Mouse (Mus musculus) hindbrain, embryonic 13.5 days (tissue): ENCODE measurements around the gene Cul7. TPM values are rescaled to one million over a fixed set of nuclear protein-coding genes. Genes with fewer than 3 reads are reported as not detected.

Source experiments
- ATAC-seq: fragments of 200-750 bp; cut with Nextera tagmentation; 2 replicates; pipeline ENCODE4 v1.8.0; 2017; ENCODE audit warnings: moderate TSS enrichment; ENCODE audit not compliant: low FRiP score
- H3K27ac ChIP-seq: fragments of 300-500 bp; sonication (generic); 2 replicates; pipeline ENCODE4 v1.5.1; 2015; ENCODE audit warnings: inconsistent platforms, mild to moderate bottlenecking, moderate library complexity
- H3K27me3 ChIP-seq: fragments of 300-500 bp; sonication (generic); 2 replicates; pipeline ENCODE4 v1.6.1; 2015; ENCODE audit warnings: mild to moderate bottlenecking, inconsistent platforms
- H3K36me3 ChIP-seq: fragments of 300-500 bp; sonication (generic); 2 replicates; pipeline ENCODE4 v1.6.1; 2015; ENCODE audit warnings: mild to moderate bottlenecking, inconsistent platforms
- H3K4me1 ChIP-seq: fragments of 300-500 bp; sonication (generic); replicated peaks from 2 replicates; pipeline ENCODE4 v1.6.1; 2015; ENCODE audit warnings: inconsistent platforms
- H3K4me2 ChIP-seq: fragments of 300-500 bp; sonication (generic); 2 replicates; pipeline ENCODE4 v1.6.1; 2015; ENCODE audit warnings: inconsistent platforms, mild to moderate bottlenecking, moderate library complexity
- H3K4me3 ChIP-seq: fragments of 300-500 bp; sonication (generic); 2 replicates; pipeline ENCODE4 v1.5.1; 2015; ENCODE audit warnings: mild to moderate bottlenecking, inconsistent platforms
- H3K9ac ChIP-seq: fragments of 300-500 bp; sonication (generic); 2 replicates; pipeline ENCODE4 v1.6.1; 2015; ENCODE audit warnings: mild to moderate bottlenecking, inconsistent platforms
- H3K9me3 ChIP-seq: fragments of 300-500 bp; sonication (generic); 2 replicates; pipeline ENCODE4 v1.6.1; 2016; ENCODE audit warnings: inconsistent platforms
- whole genome bisulfite sequencing: fragments of 180-500 bp; shearing (Covaris S2); methylation state at CpG from one replicate; pipeline ENCODE4 v1.1.7; 2015; 5-methylcytosine and 5-hydroxymethylcytosine counted together
- polyA plus RNA-seq: library from polyadenylated mRNA; unstranded; fragments of >200 nt; fragmentation: Nextera tagmentation; extraction: Ambion mirVana; gene quantifications from 2 replicates; pipeline ENCODE4 v1.2.1, GENCODE M21; 2015

Cul7 gene
- polyA plus RNA-seq, 1 experiment from 2014 or later = 40.0 TPM

DNA sequence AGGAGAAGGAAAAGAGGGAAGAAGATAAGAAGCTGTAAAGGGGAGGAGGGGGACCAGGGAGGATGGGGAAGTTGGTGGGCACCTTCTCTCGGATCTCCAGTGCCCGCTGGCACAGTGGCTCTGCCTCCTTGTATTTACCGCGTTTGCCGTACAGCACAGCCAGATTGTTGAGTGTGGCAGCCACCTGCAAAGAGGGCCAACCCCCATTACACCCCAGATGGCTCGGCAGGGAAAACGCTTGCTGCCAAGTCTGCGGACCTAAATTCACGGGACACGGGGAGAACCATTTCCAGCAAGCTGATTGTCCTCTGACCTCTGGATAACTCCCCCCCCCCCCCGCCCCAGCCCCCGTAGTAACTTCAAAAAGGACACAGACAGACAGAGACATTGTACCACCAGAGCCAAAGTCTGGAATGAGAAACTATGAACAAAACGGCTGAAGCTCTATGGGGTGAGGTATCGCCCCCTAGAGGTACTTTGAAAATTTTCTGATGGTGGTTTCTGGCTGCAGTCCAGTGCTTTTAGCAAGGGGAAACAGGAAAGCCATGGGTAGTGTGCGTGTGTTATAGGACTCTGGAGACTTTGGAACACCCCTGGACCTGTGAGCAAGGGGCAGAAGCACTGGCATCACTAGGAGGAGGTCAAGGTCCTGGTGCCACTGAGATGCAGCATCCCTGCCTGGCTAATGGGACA lies 13.2 kb upstream of the Cul7 start:
- ATAC-seq = peak; percentile 22; the same call in 1 of the 2 replicates
- H3K4me1 ChIP-seq = peaks cover 8% of the 10 kb centered on the region; the same call in 1 of the 2 replicates
- H3K9ac ChIP-seq = 0 out of 2 replicates have a peak overlapping the region, but pooled peaks have one; percentile 46
- no peaks in the 10 kb centered on the region for H3K27me3 ChIP-seq
- H3K9me3 ChIP-seq = no peaks in the 10 kb centered on the region
- H3K27ac ChIP-seq = peak overlapping the region; percentile 35; the same call in 1 of the 2 replicates
- H3K4me2 ChIP-seq = peak overlapping the region; percentile 25; the same call in 1 of the 2 replicates
- H3K4me3 ChIP-seq = no peak overlapping the region
- 17% methylated on average over 15 of the region's 15 CpGs for WGBS
- peaks cover 80% of the 10 kb centered on the region for H3K36me3 ChIP-seq

DNA sequence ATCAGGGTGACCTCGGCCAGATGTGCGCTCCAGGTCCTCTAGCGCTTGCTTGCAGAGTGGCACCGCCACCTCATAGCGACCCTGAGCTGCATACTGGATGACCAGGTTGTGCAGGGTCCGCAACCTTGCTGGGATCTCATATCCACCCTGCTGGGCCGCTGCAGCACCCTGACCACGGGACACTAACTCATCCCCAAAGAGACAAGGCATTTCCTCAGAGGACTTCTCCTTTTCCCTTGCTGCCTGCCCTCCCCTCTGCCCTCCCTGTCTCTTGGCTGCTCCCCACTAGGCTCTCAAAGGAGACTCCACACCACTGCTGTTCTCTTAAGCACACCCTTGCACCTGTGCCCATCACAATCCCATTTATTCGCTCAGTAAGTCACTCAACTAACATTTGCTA lies 10.2 kb upstream of the Cul7 start:
- no peaks in the 10 kb centered on the region for H3K27me3 ChIP-seq
- H3K9ac ChIP-seq = no peak overlapping the region
- H3K27ac ChIP-seq = no peak overlapping the region
- peaks cover 26% of the 10 kb centered on the region for H3K4me1 ChIP-seq
- no peak overlapping the region for H3K4me3 ChIP-seq
- no peaks in the 10 kb centered on the region for H3K9me3 ChIP-seq
- H3K4me2 ChIP-seq = no peak overlapping the region
- ATAC-seq = no peak
- 87% methylated on average over 9 of the region's 9 CpGs for WGBS
- peaks cover 61% of the 10 kb centered on the region for H3K36me3 ChIP-seq

DNA sequence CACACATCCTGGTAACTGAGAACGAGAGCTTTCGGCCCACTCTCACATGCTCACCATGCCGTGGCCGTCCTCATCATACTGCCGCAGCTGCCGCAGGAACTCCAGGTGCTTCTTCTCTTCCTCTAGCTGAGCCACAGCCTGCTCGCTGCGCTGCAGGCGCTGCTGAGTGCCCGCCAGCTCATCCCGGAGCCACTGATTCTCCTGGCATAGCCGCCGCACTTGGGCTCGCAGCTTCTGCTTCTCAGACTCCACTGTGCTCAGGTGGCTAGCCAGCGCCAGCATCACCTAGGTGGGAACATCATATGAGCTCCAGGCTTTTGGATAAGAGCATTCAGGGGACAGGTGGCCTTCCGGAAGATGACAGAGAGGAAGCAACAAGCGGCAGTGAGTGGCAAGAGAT lies 8.1 kb upstream of the Cul7 start:
- WGBS = 91% methylated on average over 17 of the region's 17 CpGs

GRCm38 (mm10) chr17:46644152-46644805 lies 5.9 kb upstream of the Cul7 start:
- Histone ChIP-seq H3K4me2 (peak overlapping the region; percentile 88), H3K9ac (peak overlapping the region; percentile 89), H3K27ac (no peak overlapping the region), H3K9me3 (no peaks in the 10 kb centered on the region), H3K27me3 (no peaks in the 10 kb centered on the region), H3K36me3 (peaks cover 40% of the 10 kb centered on the region), H3K4me1 (peaks cover 32% of the 10 kb centered on the region), H3K4me3 (peak overlapping the region; percentile 75)
- no peak for ATAC-seq
- WGBS = 93% methylated on average over 12 of the region's 12 CpGs

More for the DNA sequence above, 8.1 kb upstream of the Cul7 start:
- Histone ChIP-seq H3K4me3 (no peak overlapping the region), H3K9me3 (no peaks in the 10 kb centered on the region), H3K4me1 (peaks cover 31% of the 10 kb centered on the region), H3K9ac (no peak overlapping the region), H3K36me3 (peaks cover 44% of the 10 kb centered on the region), H3K27ac (no peak overlapping the region), H3K4me2 (no peak overlapping the region), H3K27me3 (no peaks in the 10 kb centered on the region)
- no peak for ATAC-seq

DNA sequence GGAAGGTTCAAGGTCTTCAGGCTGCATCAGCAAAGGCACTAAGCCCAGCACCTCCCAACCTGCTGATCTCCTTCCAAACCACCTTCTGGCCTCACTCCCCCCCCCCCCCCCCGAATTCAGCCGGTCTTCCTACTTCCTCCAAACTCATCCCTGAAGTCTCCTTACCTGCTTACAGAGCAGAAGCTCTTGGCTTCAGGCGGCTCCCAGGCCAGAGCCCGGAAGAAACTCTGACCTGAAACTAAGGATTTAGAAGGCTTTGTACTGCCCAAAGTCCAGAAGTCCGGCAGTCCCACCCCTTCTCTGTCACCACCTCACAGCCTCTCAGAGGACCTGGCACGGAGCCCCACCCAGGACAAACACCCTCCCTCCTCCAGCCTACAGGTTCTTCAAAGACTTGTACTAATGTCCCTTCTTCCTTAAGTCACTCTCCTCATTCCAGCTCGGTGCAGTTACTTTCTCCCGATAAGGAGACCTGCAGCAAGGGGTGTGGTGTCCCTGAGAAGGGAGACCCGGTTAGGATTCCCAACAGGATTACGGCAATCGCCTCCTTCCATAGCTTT lies 5.1 kb upstream of the Cul7 start:
- H3K27me3 ChIP-seq = no peaks in the 10 kb centered on the region
- peak overlapping the region; percentile 52 for H3K27ac ChIP-seq
- peak; percentile 5; the same call in 1 of the 2 replicates for ATAC-seq
- peaks cover 39% of the 10 kb centered on the region for H3K4me1 ChIP-seq
- peaks cover 33% of the 10 kb centered on the region for H3K36me3 ChIP-seq
- 16% methylated on average over 11 of the region's 11 CpGs for WGBS
- peak overlapping the region; percentile 88 for H3K4me2 ChIP-seq
- peak overlapping the region; percentile 75 for H3K4me3 ChIP-seq
- H3K9ac ChIP-seq = peak overlapping the region; percentile 89
- H3K9me3 ChIP-seq = no peaks in the 10 kb centered on the region

DNA sequence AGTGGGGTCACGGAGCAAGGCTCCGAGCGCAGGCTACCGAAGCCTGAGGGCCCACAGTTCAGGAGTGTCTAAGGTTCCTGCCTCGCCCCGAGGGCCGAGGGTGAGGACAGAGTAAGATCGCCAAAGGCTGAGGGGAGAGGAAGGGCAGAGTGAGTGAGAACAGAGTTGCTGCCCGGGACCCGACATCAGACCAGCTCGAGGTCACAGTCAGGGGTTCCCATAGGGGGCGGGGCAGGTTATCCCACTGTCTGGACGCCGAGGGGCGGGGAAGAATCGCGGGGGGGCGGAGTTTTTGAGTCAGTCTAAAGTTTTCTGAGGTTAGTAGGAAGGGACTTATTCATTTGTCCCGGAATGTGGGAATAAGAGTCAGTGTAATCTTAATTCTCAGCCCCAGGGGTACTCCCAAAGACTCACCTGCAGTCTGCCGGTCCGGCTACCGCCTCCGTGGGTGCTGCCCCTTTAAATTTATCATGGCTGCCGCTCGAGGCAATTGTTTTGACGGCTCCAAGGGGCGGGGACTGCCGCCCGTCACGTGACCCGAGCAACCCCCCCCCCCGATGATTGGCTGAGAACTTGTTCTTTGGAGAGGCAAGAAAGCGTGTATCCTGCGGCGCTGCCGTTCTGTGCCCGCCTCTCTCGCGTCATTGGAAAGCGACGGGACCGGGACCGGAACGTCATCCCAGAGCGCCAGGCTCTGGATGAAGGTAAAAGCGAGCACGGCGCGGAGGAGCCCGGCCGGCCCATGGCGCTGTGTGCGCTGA lies 4.4 kb upstream of the Cul7 start, which contains the start of the genes Klc4 and Mrpl2:
Gene Klc4 (minus strand): TSS at position 462 of the 761 bp plus-strand sequence.
Gene Mrpl2 (plus strand): TSS at position 669 of the 761 bp plus-strand sequence.
- H3K27ac ChIP-seq = peak within 1 kb of the TSS; percentile 92
- H3K27me3 ChIP-seq = no peaks in the 10 kb centered on the region
- peak; percentile 66 for ATAC-seq
- H3K36me3 ChIP-seq = peaks cover 25% of the 10 kb centered on the region
- H3K9ac ChIP-seq = peak within 1 kb of the TSS; percentile 89
- peak within 1 kb of the TSS; percentile 75 for H3K4me3 ChIP-seq
- H3K9me3 ChIP-seq = no peaks in the 10 kb centered on the region
- peak within 1 kb of the TSS; percentile 88 for H3K4me2 ChIP-seq
- under 1% methylated on average over 53 of the region's 53 CpGs for WGBS
- H3K4me1 ChIP-seq = peaks cover 44% of the 10 kb centered on the region

- Histone ChIP-seq H3K9ac (peak overlapping the region; percentile 83), H3K4me3 (peak overlapping the region; percentile 75), H3K4me1 (peaks cover 49% of the 10 kb centered on the region), H3K27ac (peak overlapping the region; percentile 92), H3K9me3 (no peaks in the 10 kb centered on the region), H3K27me3 (no peaks in the 10 kb centered on the region), H3K4me2 (peak overlapping the region; percentile 88), H3K36me3 (peaks cover 20% of the 10 kb centered on the region)
- under 1% methylated on average over 19 of the region's 19 CpGs for WGBS
- no peak for ATAC-seq
Observed at GRCm38 (mm10) chr17:46646322-46646662, 3.8 kb upstream of the Cul7 start.

DNA sequence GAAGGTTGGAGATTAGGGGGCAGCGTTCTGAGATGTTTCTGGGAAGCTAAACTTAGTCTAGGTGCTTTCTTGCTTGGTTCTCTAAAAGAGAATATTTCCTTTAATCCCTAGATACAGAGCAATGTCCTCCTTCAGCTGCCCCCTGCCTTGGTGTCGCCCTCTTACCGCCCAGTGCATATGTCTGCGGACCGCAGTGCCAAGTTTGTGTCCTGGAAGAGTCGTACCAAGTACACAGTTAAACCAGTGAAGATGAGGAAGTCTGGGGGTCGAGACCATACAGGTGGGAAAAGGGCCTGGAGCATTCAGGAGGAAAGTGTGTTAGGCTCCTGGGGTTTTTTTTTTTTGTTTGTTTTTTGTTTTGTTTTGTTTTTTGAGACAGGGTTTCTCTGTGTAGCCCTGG lies 2.9 kb upstream of the Cul7 start:
- H3K4me1 ChIP-seq = peaks cover 59% of the 10 kb centered on the region
- no peak overlapping the region for H3K27ac ChIP-seq
- H3K9ac ChIP-seq = peak overlapping the region; percentile 83; the same call in 1 of the 2 replicates
- peak overlapping the region; percentile 75; the same call in 1 of the 2 replicates for H3K4me3 ChIP-seq
- ATAC-seq = no peak
- H3K27me3 ChIP-seq = no peaks in the 10 kb centered on the region
- no peaks in the 10 kb centered on the region for H3K9me3 ChIP-seq
- peak overlapping the region; percentile 88 for H3K4me2 ChIP-seq
- 95% methylated on average over 7 of the region's 7 CpGs for WGBS
- peaks cover 10% of the 10 kb centered on the region; the same call in 1 of the 2 replicates for H3K36me3 ChIP-seq

DNA sequence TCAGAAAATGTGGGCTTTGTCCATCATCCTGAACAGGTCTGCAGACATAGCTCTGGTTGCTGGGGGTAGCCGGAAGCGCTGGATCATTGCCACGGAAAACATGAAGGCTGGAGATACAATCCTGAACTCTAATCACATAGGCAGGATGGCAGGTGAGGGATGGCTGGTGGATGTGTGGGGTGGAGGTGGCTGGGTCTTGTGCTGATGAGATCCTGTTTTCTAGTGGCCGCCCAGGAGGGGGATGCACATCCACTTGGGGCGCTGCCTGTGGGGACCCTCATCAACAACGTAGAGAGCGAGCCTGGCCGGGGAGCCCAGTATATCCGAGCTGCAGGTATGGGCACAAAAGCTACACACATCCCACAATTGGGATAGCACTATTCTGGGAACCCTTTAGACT lies 1.7 kb upstream of the Cul7 start:
- Histone ChIP-seq H3K27ac (no peak overlapping the region), H3K9me3 (no peaks in the 10 kb centered on the region), H3K4me1 (peaks cover 69% of the 10 kb centered on the region), H3K9ac (peak overlapping the region; percentile 31; the same call in 1 of the 2 replicates), H3K27me3 (no peaks in the 10 kb centered on the region), H3K4me2 (no peak overlapping the region), H3K4me3 (no peak overlapping the region), H3K36me3 (peaks cover 16% of the 10 kb centered on the region)
- ATAC-seq = no peak
- WGBS = 88% methylated on average over 9 of the region's 9 CpGs

DNA sequence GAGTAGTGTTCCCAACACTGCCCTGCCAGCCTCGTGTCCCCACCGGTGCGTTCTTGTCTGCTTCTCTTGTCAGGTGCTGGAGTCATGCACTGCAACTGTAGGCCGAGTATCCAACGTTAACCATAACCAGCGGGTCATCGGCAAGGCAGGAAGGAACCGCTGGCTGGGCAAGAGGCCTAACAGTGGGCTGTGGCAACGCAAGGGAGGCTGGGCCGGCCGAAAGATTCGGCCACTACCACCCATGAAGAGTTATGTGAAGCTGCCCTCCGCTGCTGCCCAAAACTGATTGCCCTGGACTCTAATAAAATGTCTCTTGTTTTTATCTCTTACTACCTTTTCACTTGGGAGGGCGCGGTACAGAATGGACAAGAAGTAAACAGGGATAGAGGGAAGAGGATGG lies 326 bp upstream of the Cul7 start:
- 41% methylated on average over 15 of the region's 15 CpGs for WGBS
- peak overlapping the region; percentile 85 for H3K4me2 ChIP-seq
- no peaks in the 10 kb centered on the region for H3K27me3 ChIP-seq
- peaks cover 67% of the 10 kb centered on the region for H3K4me1 ChIP-seq
- H3K36me3 ChIP-seq = peaks cover 30% of the 10 kb centered on the region
- peak overlapping the region; percentile 97 for H3K27ac ChIP-seq
- H3K9me3 ChIP-seq = no peaks in the 10 kb centered on the region
- H3K4me3 ChIP-seq = peak overlapping the region; percentile 72
- H3K9ac ChIP-seq = peak overlapping the region; percentile 95
- ATAC-seq = no peak

GRCm38 (mm10) chr17:46651292-46651691 lies 1.2 kb downstream of the Cul7 start:
- Histone ChIP-seq H3K9me3 (no peaks in the 10 kb centered on the region), H3K27ac (peak overlapping the region; percentile 97), H3K9ac (peak overlapping the region; percentile 95), H3K4me3 (peak overlapping the region; percentile 72), H3K27me3 (no peaks in the 10 kb centered on the region), H3K36me3 (peaks cover 42% of the 10 kb centered on the region), H3K4me1 (peaks cover 62% of the 10 kb centered on the region), H3K4me2 (peak overlapping the region; percentile 85)
- no peak for ATAC-seq
- 75% methylated on average over 17 of the region's 17 CpGs for WGBS
